ENCODE assay signal across 13 mouse cellular contexts in the genomic region with DNA sequence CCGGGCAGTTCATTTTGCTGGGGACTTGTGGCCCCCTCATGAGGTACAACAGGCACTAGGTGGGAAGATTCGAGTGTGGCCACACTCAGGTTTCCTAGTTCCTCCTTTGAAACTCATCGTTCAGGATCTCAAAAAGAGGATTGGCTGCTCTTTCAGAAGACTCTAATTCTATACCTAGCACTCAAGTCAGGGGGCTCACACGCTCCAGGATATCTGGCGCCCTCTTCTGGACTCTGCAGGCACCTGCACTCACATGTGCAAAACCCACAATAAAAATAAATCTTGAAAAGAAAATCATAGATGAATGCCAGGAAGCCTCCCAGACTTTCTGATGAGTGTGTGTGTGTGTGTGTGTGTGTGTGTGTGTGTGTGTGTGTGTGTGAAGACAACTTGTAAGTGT. TPM values are rescaled to one million over a fixed set of nuclear protein-coding genes. Genes with fewer than 3 reads are reported as not detected.
DNase-seq lines count a peak whose midpoint lies in the region; ATAC-seq and TF ChIP-seq lines count a peak whose summit lies in the region.
"Had no signal": no experiment of that assay in that cellular context is flagged by ENCODE, and none has a peak within 500 bp of the region (broad histone marks: within the 10 kb centered on the region; RNA-seq: fewer than 3 reads in every experiment).

No protein-coding gene starts in this region.

- H3K4me3 ChIP-seq in liver, embryonic 12.5 days: no peak overlapping the region
- no peak overlapping the region for H3K4me3 ChIP-seq in embryonic fibroblast, embryonic 13.5 days (ENCODE audit: insufficient read depth, low read length)
- H3K4me3 ChIP-seq in kidney, embryonic 15.5 days (replicated peaks): no peak overlapping the region
- H3K4me3 ChIP-seq: limb, embryonic 15.5 days; midbrain, embryonic 13.5 days had no signal

- DNase-seq in CD4-positive, CD25-positive, alpha-beta regulatory T cell, adult 2 months (ENCODE audit: low read depth, low spot score): peak; percentile 42
- DNase-seq in liver (peak; percentile 10), ES-CJ7 (ENCODE audit: low read depth, low spot score) (peak; percentile 60)
- no peak for DNase-seq in frontal cortex, postnatal 36 days (ENCODE audit: low spot score in 2 of 2)
- DNase-seq: adrenal gland, postnatal 25 days; cerebellum, postnatal 36 days; heart, postnatal 36 days had no signal

- no peaks in the 10 kb centered on the region for H3K9me3 ChIP-seq in liver, embryonic 12.5 days (replicated peaks)
- H3K9me3 ChIP-seq in kidney, embryonic 15.5 days (replicated peaks): no peaks in the 10 kb centered on the region
- H3K9me3 ChIP-seq: limb, embryonic 15.5 days; midbrain, embryonic 13.5 days had no signal

- H3K4me1 ChIP-seq in liver, embryonic 12.5 days: peaks cover 17% of the 10 kb centered on the region
- H3K4me1 ChIP-seq in embryonic fibroblast, embryonic 13.5 days (ENCODE audit: control insufficient read depth, insufficient read depth, low read length): no peaks in the 10 kb centered on the region; the same call in 1 of the 2 replicates
- peaks cover 35% of the 10 kb centered on the region for H3K4me1 ChIP-seq in kidney, embryonic 15.5 days

- no peak for TF ChIP-seq POLR2A in embryonic fibroblast, embryonic 13.5 days (IDR thresholded peaks at IDR 0.05; ENCODE audit: low read depth, low read length)

- H3K27me3 ChIP-seq in liver, embryonic 12.5 days (replicated peaks): peaks cover 61% of the 10 kb centered on the region
- H3K27me3 ChIP-seq in kidney, embryonic 15.5 days: peaks cover 26% of the 10 kb centered on the region
- H3K27me3 ChIP-seq: limb, embryonic 15.5 days had no signal

- H3K36me3 ChIP-seq in liver, embryonic 12.5 days: no peaks in the 10 kb centered on the region
- H3K36me3 ChIP-seq in kidney, embryonic 15.5 days: no peaks in the 10 kb centered on the region
- H3K36me3 ChIP-seq: limb, embryonic 15.5 days; midbrain, embryonic 13.5 days had no signal

- H3K4me2 ChIP-seq in liver, embryonic 12.5 days: no peak overlapping the region
- no peak overlapping the region for H3K4me2 ChIP-seq in kidney, embryonic 15.5 days
- H3K4me2 ChIP-seq: limb, embryonic 15.5 days had no signal

- no peak overlapping the region for H3K27ac ChIP-seq in liver, embryonic 12.5 days
- H3K27ac ChIP-seq in embryonic fibroblast, embryonic 13.5 days (ENCODE audit: insufficient read depth, low read length): no peak overlapping the region
- no peak overlapping the region for H3K27ac ChIP-seq in kidney, embryonic 15.5 days
- H3K27ac ChIP-seq: limb, embryonic 15.5 days; midbrain, embryonic 13.5 days had no signal

- TF ChIP-seq CTCF in embryonic fibroblast, embryonic 13.5 days (IDR thresholded peaks at IDR 0.05; ENCODE audit: borderline replicate concordance, insufficient read depth, low read length): peak; percentile 21; the same call in 1 of the 2 replicates

- no peak for ATAC-seq in CD4-positive, CD25-positive, alpha-beta regulatory T cell, adult 4 months
- no peak for ATAC-seq in liver, embryonic 12.5 days
- ATAC-seq in kidney, embryonic 15.5 days (replicated peaks; ENCODE audit: low FRiP score): no peak
- ATAC-seq: midbrain, embryonic 13.5 days had no signal

- H3K9ac ChIP-seq in liver, embryonic 12.5 days: no peak overlapping the region
- no peak overlapping the region for H3K9ac ChIP-seq in kidney, embryonic 15.5 days
- H3K9ac ChIP-seq: limb, embryonic 15.5 days; midbrain, embryonic 13.5 days had no signal

- 40% methylated on average over 5 of the region's 5 CpGs for WGBS in liver, embryonic 12.5 days (ENCODE audit: insufficient replicate concordance)
- WGBS in kidney, embryonic 15.5 days: 76% methylated on average over 5 of the region's 5 CpGs

RNA-seq across cellular contexts. Expression of gene Vgll4, which starts 1.1 kb away (rescaled TPM):
- 100 to 1,000 TPM; 171 to 233 TPM for polyA plus RNA-seq in CD4-positive, CD25-positive, alpha-beta regulatory T cell, adult 4 months (2017; shearing (Covaris generic))
- polyA plus RNA-seq in liver, embryonic 12.5 days (2016; fragmentation: Nextera tagmentation; extraction: Ambion mirVana): 19.3 and 20.6 TPM in 2 replicates
- polyA plus RNA-seq in embryonic fibroblast, embryonic 13.5 days (2011; ENCODE audit: insufficient read length, low read depth, missing spikeins): 31.1 and 36.4 TPM in 2 replicates
- 106 and 110 TPM in 2 replicates for polyA plus RNA-seq in kidney, embryonic 15.5 days (2015; fragmentation: Nextera tagmentation; extraction: Ambion mirVana)

Comparison
In these comparisons a context has a peak if more than half of its experiments do, and no peak if none do; other contexts are left out.
1. DNase-seq: peak in CD4-positive, CD25-positive, alpha-beta regulatory T cell, adult 2 months (single experiment), liver (single experiment) and ES-CJ7 (single experiment); none in frontal cortex, postnatal 36 days (0 of 2).